Mouse (Mus musculus) 3T3-L1 (cell line): ENCODE data around the gene Ppfibp2.
A peak's percentile ranks its signal among the peaks of the same experiment; 100 is the strongest.

Experiments
- DNase-seq: peaks from one replicate; pipeline ENCODE4 v3.0.0-alpha.2; 2015; ENCODE audit warnings: low read depth, low spot score

Gene Ppfibp2

DNA sequence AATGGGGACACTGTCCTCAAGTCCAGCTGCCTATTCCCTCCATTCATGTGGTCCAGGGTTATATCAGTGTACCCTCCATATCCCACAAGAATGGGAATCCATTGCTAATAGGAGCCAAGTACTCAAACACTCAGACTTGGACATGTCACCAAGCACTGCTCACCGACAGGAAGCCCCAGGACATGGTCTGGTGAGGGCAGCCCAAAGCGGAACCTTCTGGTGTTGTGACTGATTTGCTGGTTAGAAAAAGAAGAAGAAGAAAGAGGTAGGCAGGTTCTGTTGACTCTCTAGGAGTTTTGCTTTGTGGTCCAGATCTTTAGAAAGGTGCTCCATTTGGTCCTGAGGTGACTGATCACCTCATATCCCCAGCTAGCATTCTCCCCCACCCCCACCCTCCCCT is 161.7 kb downstream of the Ppfibp2 start:
- no peak for DNase-seq

DNA sequence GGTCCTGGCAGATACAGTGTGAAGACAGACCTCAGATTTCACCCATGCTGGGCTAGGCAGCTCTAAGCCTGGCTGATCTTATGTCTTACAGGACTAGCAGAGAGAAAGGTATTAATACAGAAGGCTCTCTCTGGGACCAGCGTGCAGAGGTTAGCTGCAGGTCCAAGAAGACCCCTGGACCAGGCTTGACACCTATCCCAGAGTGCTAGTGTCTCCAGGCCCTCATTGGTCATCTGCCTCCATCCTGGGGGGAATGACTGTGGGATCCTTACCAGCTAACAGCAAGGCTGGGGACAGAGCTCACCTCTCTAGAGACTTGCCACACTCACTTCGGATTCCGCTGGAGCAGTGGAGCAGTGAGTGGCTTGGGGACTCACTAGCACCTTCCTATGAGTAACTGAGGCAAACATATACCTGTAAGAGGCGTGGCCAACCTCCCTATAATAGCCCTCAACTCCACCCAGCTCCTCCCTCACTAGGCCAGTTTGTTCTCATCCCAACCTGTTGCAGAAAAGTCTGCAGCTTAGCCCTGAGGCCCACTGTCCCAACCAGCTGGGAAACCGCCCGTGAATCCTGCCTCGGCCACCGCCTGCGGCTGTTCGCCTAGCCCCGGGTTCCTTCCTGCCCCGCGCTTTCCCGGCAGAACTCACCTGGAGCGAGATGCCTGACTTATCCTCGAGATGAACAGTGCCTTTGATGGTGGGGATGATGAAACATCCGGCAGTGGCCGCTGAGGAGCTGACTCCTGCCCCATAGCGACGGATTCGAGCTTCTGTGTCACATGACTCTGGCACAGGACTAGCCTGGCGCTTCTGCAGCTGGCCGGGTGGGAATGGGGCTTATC is 162.5 kb downstream of the Ppfibp2 start, which contains the start of gene Cyb5r2:
Gene Cyb5r2, minus strand, starts transcription at position 725 of the 844 bp plus-strand sequence.
- no peak for DNase-seq

DNA sequence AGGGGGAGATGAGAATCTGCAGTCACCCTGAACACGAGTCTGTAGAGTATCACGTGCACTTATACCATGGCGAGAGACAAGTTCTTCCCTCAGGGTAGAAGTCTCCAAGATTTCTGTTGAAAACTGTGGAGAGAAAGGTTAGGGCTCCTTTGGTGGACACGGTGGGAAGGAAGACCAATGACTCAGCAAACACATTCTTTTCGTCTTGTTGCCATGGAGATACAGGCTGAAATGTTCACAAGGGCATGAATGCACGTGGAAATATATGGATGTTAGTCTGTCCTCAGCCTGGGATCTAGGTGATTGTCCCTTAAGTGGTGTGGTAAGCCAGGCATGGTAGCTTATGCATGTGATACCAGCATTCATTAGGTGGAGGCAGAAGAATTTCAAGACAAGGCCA is 175.8 kb downstream of the Ppfibp2 start:
- no peak for DNase-seq

DNA sequence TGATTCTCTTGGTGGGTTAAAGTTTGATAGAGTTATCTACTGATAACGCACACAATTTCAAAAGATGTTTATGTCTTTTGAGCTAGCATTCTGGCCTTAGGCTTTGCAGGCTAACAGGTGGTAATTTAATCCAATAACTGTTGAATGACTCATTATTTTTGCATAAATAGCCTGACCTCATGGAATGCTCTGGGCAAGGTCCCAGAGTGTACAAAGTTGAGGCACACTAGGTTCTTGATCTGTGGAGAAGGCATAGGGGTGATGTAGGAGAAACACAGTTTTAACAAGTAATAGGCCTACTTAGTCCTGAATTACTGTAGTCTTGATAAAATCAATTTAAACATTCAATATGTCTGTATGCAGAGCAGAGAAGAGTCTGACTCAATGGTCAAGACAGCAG is 183.2 kb downstream of the Ppfibp2 start:
- no peak for DNase-seq

DNA sequence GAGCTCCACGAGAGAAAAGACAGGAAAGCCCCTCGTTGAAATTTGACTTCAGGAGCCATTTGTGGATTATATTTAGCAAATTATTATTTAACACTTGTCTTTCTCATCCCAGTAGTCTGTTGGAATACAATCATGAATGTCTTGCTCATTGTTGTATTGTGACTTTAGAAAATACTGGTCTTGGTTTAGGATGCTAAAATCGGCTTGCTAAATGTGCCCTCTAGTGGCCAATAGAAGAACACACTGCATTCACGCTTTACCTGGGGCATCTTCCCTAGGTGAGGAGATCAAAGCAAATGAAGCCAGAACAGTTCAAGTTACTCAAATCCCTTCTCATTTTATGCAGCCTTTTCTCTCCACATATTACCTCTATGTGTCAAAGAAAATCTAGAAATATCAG is 184.6 kb downstream of the Ppfibp2 start:
- DNase-seq, result peak; percentile 8

DNA sequence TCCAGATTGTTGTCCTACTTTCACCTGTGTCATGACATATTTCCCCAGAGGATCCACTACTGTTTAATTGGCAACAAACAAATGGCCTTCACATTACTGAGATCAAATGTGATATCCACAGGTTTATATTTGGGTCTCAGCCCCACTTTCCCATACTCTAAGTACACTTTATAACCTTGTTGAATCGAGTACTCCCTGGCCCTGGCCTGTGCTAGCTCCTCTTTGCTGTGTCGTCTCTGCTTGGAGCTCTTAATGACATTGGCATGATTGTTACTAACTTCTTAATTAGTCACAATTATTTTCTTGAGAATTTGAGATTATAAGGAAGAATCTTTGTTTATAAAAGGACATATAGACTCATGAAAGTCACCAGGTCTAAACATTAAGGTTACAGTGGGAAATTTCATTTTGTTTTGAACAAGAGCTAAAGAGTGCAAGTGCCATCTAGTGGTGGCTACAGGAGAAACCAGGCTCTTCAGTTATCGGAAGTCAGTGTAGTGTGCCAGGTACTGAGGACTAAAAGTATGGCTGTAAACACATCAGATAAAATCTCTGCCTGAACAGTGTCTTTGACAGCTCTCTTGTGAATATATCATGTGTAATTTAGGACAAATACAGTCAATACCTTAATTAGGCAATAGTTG is 193.1 kb downstream of the Ppfibp2 start:
- peak; percentile 40 for DNase-seq

DNA sequence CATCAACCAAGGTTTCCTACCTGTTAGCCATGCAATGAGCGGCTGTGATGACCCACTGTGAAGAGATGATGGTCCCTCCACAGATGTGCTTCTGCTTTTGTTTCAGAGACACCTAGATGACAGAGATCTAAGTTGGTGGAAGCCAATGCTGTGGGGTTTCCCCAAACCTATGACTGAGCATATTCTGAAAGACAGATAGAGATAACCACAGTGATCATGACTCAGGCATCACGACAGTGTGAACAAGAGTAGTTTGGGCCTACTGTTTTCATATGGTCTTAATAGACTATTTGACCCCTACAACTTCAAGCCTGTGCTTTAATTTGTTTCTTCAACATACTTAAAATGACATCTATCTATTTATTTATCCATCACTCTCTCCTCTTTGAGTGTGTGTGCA is 201.5 kb downstream of the Ppfibp2 start:
- DNase-seq, result no peak
